Mouse (Mus musculus) 3134 (cell line): ENCODE measurements around the gene Lgi4.

Experiments used
- DNase-seq: peaks from one replicate; pipeline ENCODE4 v3.0.0-alpha.2; 2011; ENCODE audit warnings: low spot score; ENCODE audit not compliant: insufficient read length; ENCODE audit errors: extremely low read depth

Gene Lgi4

DNA sequence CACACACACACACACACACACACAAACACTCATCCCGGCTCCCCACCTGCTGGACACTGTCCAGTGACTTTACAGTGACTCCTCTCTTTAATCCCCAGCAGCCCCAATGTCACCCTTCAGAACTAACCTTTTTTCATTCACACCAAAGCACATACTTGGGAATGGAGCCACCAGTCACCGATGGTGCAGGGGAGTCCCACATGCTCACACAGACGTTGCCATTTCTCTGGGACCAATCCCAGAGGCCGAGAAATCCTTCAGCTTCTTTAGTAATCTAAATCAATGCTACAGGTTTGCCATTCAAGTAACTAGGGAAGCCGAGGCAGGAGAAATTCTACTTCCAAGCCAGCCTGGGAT is 15.5 kb downstream of the Lgi4 start:
- no peak for DNase-seq

- DNase-seq: no peak
Observed at GRCm38 (mm10) chr7:31076492-31076891, 17.4 kb downstream of the Lgi4 start, which contains the start of gene Fxyd3. Gene Fxyd3 (minus strand): TSS chr7:31076704.

DNA sequence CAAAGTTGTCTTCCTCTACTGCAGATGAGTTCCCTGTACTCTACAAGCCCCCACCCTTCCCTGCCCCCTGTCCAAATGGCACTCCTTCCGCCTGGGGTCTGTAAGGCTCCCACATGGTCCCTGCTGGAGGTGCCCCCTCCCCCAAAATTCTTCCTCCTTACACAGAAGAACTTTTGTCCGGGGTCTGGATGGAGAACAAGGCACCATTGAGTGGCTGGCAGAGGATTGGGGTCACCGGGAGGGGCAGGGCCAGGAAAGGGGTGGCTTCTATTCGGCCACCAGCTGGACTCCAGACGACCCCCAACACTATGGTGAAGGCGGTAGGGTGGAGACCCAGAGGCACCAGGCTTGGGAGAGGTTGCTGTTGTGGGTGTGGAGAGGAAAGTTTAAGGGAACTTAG is 18.3 kb downstream of the Lgi4 start:
- no peak for DNase-seq

DNA sequence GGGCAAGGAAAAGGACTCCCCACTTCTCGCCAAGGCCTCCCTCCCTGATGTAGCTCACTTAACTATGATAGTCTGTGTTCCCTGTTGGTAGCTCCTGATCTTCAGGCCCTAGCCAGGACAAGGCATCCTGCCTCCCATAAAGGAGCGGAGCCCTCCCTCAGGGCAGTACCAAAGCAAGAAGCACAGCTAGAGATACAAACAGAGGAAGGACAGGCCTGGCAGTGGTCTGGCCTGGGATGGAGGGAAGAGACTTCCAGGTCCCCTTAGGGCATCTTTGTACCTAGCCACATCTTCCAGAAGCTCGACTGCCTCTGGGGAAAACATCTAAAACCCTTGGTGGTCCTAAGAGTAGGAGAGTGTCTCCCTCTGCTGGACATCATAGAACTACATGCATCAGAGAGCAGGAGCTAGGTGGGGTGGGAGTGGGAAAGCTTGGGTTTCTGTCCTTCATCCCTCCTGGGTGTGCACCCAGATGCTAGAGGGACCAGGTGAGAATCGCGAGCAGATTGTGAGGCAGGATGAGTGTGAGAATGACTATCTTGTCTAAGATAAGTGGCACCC is 18.8 kb downstream of the Lgi4 start:
- no peak for DNase-seq

DNA sequence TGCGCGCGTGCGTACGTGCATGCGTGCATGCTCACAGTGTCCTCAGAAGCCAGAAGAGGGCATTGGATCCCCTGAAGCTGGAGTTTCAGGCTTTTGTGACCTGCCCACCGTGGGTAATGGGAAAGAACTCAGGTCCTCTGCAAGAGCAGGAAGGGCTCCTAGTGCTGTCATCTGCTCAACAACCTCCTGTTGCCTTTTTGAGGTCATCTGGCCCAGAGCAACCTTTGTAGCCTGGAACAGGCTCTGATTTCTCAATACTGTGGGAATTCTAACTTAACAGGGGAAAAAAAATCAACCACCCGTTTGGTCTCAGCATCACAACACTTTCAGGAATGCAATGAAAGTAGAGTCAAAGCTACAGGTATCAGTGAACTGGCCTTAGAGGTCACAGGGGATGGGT is 20.5 kb downstream of the Lgi4 start:
- no peak for DNase-seq

- DNase-seq: no peak
Observed at GRCm38 (mm10) chr7:31080611-31081010, 21.5 kb downstream of the Lgi4 start.

DNA sequence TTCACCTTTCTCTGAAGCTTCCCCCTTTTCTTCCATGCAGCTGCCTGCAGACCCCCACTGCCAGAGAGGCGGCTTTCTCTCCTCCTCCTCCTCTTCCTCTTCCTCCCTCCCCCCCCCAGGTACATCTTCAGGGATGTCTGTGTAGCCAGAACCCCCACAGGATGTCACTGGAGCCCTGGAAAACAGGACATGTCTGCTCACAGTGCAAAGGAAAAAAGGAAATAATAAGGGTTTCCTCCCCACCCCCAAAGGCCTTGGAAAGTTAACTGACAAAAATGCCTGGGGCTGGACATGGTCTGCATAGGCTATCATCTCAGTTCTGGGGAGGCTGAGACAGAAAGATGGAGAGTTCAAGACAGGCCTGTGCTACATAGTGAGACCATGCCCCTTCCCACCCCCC is 22.0 kb downstream of the Lgi4 start:
- no peak for DNase-seq

- no peak for DNase-seq
Observed at GRCm38 (mm10) chr7:31082106-31082505, 23.0 kb downstream of the Lgi4 start.

GRCm38 (mm10) chr7:31082831-31083588 is 23.9 kb downstream of the Lgi4 start:
- DNase-seq: peak; percentile 54

DNA sequence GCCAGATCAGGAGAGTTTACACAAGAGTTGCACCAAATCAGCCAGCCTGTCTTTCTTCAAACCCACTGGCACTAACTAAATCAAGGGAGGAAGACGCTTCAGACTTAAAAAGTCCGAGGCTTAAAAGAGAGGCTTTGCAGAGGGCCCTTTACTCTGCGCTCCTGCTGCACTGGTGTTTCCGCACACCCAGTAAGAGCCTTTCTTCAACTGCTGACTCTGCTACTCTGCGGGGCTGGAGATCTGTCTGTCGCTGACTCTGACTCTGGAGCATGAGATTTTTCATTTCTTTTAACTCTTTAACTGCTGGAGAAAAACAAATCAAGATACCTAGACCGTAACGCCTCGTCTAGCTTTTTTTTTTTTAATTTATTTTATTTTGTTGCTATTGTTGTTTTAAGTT is 25.0 kb downstream of the Lgi4 start:
- no peak for DNase-seq

- DNase-seq: peak; percentile 45
Observed at GRCm38 (mm10) chr7:31085171-31085570, 26.0 kb downstream of the Lgi4 start.

GRCm38 (mm10) chr7:31086175-31086755 is 27.1 kb downstream of the Lgi4 start:
- no peak for DNase-seq

DNA sequence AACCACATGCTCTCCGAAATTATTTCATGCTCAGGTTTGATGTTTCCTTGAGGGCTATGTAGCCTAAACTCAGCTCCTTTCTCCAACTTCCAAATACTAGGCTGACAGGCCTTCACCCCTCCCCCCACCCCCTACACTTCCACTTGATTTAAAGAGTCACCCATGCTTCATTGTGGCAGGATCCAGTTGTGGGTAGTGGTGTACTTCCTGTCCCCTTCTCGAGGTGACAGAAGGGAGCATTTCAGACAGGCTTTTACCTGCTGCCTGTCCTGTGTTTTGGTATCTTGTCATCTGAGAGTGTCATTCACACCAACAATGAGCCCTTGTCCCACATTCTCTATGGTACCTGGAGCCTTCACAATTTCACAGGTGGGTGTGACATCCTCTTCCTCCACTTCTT is 28.1 kb downstream of the Lgi4 start:
- no peak for DNase-seq

GRCm38 (mm10) chr7:31088206-31088605 is 29.1 kb downstream of the Lgi4 start:
- DNase-seq: no peak

- DNase-seq: no peak
Observed at GRCm38 (mm10) chr7:31089721-31090120, 30.6 kb downstream of the Lgi4 start.

DNA sequence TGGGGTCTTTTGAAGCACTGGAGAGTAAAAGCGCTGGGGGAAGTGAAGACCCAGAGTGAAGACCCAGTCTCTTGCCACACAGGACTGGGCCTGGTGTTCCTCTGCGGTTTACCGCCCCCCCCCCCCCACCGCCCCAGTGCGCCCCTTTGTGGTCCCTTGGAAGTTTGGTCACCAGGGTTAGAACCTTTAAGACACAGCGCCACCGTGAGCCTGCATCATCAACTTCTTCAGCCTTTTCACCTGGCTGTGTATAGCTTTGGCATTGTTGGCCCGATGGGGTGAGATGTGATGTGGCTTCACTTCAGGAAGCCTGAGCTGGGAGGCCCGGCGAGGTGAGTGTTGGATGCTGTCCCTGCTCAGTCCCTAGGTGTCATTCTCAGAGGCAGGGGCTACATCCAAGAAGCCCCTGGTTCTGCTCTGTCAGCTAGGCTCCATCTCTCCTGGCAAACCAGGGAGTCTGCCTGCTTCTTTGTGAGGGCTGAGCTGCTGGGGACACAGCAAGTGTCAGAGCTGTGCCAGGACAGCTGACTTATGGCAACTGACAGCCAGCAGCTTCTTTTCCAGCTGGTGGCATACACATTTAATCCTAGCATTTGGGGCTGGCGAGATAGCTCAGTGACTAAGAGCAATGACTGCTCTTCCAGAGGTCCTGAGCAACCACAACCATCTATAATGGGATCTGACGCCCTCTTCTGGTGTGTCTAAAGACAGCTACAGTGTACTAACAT is 35.8 kb downstream of the Lgi4 start:
- no peak for DNase-seq

DNA sequence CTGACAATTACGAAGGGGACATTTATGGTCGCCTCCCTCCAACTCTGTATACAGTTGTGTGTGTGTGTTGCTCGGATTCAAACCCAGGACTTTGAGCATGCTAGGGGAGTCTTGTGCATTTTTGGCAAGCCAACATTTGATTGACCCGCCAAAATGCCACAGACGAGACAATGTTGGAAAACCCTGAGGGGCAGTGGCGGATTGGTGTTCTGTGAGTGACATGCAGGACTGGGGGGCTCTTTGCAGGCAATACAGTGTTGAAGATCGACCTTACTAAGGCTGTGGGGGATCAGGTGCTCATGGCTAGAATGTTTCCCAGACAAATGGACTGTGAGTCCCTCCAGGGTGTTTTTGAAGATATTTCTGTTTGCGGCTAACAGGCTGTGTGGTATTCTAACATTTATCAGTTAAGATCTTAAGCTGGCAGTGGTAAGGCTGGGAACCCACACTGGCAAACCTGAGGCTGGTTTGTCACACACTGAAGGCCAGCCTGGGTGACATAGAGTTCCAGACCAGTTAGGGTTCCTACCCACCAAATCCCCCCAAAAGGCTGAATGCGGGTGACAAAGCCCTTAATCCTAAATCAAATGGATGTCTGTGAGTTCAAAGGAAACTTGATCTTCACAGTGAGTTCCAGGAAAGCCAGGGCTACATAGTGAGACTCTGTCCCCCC is 37.9 kb downstream of the Lgi4 start:
- no peak for DNase-seq

- DNase-seq: peak; percentile 60
Observed at GRCm38 (mm10) chr7:31097583-31098248, 38.6 kb downstream of the Lgi4 start.

- DNase-seq: peak; percentile 57
Observed at GRCm38 (mm10) chr7:31098697-31099611, 39.8 kb downstream of the Lgi4 start.

GRCm38 (mm10) chr7:31099612-31099982 is 40.5 kb downstream of the Lgi4 start:
- no peak for DNase-seq
